Mouse (Mus musculus) gastrocnemius, postnatal 10 days (tissue): ENCODE data around the gene Vrk3. TPM values are rescaled to one million over a fixed set of nuclear protein-coding genes. Genes with fewer than 3 reads are reported as not detected.

Experiments used
- DNase-seq: peaks from one replicate; pipeline ENCODE4 v3.0.0; 2021; ENCODE audit warnings: mixed read lengths
- total RNA-seq, 2 experiments: library from RNA; stranded (reverse); gene quantifications; 2 replicates each; pipeline ENCODE4 v1.2.3; 2021

The Vrk3 gene
- total RNA-seq, 2 experiments from 2014 or later, result 16.7 to 18.5 TPM

- no peak for DNase-seq
Observed at GRCm38 (mm10) chr7:44760366-44760765, 12.2 kb downstream of the Vrk3 start.

DNA sequence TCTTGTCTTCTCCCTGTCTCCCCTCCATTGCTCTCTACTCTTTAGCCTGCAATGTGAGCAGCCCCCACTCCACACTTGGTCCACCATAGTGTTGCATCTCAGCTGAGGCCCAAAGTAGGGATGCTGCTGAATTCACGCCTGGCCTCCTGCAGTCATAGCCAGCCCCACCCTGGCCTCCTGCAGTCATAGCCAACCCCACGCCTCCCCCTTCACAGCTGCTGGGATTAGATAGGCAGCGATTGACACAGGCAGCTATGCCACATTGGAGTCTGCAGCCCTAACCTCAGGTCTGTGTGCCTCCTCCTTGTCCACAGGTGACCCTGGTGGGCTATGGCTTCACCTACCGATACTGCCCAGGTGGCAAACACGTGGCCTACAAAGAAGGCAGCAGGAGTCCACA, 19.9 kb downstream of the Vrk3 start:
- DNase-seq, result no peak

DNA sequence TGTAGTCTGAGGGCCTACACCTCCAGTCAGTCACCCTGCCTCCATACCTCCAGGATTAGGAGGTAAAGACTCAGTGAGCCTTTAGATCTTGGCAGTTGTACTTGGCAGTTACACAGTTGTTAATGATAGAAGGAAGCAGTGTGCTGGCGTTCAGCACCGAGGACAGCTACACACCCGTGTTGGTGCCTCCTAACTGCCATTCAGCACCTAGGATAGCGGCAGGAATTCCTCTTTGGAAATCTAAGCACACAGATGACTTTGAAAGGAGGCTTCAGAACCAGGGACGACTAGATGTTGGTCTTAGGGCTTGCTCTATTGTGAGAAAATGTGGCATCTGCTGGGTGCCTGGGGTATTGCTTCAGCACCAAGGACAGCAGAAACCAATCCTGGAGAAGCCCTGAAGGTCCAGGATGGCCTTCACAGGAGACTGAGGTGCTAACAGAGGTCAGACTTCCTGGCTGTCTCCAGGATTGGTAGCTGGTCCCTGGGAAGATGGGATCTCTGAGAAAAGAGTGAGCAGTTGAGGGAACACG, 21.9 kb downstream of the Vrk3 start:
- peak; percentile 76 for DNase-seq

DNA sequence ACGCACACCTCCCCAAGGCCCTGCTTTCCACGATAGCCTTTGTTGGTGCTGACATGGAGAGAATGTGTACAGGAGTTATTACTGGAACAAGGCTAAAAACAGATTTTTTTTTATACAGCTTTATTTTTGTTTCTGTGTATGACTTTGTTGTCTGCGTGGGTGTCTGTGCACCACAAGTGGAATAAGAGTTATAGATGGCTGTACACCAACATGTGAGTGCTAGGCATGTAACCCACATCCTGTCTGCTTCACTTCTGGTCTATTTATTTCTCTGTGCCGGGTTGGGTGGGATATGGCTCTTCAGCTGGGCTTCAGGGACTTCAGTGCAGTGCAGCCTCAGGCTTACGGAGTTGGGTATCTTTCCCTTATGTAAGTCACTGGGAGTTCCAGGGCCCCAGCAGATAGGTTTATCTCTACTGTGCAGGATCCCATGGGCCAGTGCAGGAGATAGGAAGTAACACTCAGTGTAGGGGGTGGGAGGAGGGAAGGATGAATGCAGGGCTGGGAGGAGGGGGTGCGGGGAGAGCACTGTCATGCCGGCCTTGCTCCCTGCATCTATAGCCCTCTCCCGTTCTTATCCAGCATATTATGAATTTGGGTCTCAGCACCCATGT, 24.5 kb downstream of the Vrk3 start:
- DNase-seq, result no peak

DNA sequence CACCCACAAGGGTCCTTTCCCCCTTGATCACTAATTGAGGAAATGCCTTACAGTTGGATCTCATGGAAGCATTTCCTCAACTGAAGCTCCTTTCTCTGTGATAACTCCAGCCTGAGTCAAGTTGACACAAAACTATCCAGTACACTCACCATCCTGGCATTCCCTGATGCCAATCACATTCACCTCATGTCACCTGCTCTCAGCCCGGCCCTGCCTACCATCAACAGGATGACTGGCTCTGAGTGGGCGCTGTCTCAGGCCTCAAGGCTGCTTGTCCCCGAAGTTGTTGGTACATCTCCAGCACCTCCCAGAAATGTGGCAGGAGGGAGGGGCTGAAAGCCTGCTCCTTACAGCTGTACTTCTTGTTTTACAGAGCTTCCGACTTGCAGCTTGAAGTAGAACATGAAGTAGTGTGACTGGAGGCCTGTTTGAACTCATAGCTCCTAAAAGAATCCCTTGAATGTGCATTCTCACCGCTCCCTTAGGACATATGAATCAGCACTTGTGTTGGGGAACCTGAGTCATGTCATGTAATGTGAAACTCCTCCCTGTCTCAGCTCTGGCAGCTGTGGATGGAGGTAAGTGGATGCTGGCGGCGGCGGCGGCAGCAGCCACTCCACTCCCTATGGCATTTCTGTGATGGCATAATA, 28.8 kb downstream of the Vrk3 start:
- no peak for DNase-seq

DNA sequence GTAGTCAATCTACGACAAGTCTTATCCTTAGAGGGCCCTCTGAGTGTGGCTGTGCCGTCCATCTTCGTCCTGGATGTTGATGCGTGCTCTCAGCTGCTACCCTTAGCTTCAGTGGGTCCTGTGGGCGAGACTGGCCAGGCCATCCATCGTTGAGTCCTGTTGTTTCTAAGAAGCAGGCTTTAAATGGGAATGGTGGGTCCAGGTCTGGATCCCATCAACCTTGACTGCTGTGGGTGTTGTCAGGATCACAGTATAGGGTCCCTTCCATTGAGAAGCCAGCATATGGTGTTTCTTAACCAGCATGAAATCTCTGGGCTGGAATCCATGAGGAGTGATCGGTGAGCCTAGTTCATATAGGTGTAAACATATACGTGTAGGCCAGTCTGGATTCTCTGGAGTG, 31.9 kb downstream of the Vrk3 start:
- DNase-seq, result no peak

DNA sequence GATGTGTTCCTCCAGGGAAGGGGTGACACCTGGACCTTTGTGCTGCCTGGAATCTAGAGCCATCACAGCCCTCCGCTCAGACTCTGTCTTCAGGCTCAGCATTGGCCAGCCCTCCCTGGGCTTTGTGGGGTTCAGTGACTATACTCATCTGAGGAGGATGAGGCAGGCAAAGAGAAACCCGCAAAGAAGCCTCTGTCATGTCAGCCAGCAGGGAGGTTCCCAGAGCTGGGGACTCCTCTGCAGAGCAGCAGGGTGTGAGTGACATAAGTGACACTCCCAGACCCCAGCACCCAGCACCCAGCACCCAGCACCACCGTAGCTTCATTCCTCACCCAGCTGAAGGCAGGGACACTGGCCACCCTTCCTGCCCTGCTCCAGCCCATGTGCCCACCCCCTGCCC, 41.3 kb downstream of the Vrk3 start:
- no peak for DNase-seq

DNA sequence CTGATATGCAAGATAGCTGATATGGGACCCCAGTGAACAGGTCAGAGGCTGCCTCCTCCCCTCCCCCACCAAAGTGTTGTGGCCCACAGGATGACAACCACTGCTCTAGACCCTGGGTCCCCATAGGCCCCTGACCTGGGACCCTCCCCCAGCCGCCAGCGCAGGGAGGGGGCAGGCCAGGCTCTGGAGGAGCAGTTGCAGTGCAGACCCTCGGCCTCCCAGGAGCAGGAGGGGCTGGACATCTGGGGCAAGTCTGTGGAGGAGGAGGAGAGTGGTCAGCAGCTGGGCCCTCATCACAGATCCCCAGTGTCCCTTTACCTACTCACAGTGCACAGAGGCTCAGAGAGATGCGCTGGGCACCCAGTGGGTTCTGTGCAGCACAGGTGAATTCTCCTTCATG, 41.9 kb downstream of the Vrk3 start:
- DNase-seq, result no peak

GRCm38 (mm10) chr7:44792781-44793180, 44.6 kb downstream of the Vrk3 start:
- DNase-seq, result no peak

GRCm38 (mm10) chr7:44808927-44809326, 60.7 kb downstream of the Vrk3 start:
- no peak for DNase-seq

DNA sequence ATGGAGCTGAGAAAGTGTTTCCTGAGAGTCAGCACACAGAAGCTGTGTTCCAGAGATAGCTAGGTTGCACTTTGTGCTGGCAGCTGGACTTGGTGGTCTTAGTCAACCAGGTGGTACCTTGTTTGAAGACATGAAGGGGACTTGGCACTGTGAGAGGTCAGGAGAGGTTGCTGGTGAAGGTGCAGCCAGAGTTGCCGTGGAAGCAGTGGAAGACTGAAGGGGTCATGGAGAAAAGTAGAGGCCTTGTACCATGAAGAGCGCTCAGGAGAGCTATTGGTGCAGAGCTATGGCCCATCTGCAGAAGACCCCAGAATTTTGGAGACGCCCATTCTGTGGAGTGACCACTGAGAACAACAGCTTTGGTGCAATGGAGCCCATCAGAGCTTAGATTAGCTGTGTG, 61.3 kb downstream of the Vrk3 start:
- DNase-seq, result no peak

GRCm38 (mm10) chr7:44810365-44810764, 62.2 kb downstream of the Vrk3 start:
- DNase-seq, result no peak

DNA sequence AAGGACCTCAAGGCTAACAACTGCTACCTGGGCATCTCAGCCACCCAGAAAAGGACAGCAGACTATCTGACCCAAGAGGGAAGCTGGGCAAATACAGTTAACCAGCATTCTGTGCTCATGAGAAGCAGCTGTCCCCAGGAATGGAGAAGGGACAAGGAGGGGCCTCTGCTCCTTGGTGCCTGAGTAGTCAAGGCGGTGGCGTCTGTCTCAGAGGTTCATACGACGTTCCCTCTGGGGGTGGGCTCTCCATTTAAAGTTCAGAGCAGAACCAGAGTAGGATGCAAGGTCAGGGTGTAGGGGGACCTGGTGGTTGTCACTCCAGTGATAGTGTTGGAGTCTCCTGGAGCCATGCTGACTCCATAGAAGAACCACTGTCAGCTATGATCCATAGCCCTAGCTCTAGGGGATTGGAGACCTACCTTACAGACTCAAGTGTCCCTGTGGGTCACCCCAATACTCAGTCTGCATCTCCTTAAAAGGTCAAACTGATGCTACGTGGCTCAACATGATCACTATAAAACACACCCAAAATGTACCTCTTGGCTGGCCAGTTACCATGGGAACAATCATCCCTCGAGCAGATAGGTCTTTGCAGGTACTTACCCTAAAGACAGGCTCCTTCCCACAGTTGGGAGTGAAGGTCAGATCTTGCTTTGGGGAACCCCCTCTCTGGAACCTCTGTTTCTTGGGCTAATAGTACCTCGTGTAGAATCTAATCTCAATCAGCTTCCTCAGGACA, 62.8 kb downstream of the Vrk3 start:
- no peak for DNase-seq

DNA sequence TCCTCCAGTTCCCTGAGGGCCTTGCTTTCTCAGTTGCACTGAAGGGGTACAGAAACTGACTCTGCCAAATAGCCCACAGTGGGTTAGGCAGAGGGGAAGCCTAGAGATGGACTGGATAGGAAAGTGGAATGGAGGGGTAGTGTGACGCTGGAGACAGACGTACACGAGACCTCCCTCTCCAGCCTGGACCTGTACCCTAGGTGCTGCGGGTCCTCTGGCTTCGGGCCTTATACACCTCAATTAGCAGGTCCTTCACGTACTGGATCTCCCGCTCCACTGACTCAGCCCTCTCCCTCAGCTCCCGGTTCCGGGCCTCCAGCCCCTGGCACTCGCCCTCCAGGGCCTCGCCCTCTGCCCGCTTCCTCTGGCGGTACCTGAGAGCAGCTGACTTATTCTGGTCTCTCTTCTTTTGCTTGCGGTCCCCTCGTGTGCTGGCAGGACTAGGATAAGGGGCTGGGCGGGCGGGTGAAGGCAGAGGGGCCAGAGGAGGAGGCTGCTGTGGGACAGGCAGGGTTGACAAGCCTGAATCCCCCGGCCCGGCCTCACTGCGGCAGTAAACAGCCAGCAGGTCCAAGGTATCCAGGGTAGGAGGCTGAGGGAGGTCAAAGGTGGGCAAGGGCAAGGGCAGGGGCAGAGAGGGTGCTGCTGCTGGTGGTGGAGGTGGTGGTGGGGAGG, 64.6 kb downstream of the Vrk3 start:
- peak; percentile 5 for DNase-seq

- DNase-seq, result peak; percentile 1
Observed at GRCm38 (mm10) chr7:44813985-44814384, 65.8 kb downstream of the Vrk3 start.

DNA sequence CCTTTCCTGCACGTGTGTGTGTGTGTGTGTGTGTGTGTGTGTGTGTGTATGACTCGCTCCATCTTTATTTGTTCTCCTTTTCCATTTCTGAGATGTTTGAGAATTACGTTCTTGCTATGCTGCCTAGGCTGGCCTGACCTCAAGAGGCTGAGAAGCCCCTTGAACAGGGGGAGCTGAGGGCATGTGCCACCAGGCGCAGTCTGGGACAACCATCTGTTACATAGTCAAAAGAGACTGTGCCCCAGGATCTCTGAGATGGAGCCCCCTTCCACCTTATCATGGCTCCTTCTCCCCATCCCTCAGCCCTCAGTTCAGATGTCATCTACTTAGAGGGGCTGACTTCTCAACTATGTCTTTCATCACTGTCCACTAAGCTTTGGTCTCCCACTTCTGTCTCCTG, 66.2 kb downstream of the Vrk3 start:
- DNase-seq, result no peak

- DNase-seq, result peak; percentile 22
Observed at GRCm38 (mm10) chr7:44814952-44815553, 66.8 kb downstream of the Vrk3 start.

DNA sequence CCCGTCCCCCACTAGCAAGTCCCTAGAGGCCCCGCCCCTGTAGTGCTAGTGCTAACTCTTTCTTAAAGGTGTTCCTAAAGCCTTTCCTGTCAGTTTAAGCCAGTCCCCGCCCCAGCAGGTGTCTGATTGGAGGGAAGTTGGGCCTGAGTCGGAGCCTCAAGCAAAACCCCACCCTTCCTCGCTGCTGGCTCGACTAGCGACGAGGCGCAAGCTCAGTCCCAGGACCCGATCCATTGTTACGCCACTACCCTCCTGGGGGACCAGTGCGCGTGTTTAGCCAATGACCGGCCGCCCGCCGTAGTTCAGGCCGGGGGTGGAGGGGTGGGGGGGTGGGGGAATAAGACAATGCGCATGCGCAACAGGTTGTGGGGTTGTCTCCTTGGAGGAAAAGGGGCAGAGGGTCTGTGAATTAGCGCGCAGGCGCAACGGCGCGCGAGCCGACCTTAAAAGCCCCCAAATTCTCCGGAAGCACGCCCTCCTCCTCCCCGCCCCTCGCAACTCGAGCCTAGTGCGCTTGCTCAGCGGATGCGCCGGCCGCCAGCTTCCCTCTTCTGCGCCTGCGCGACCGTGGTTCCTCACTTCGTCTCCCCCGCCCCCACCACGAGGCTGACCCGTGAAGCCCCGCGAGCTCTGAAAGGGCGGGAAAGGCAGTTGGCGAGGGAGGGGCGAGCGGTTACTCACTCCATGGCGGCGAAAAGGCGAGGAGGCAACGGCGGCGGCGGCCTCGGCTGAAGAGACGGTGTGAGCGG, 67.7 kb downstream of the Vrk3 start, which contains the start of the genes Nup62 and Il4i1:
Nup62 (plus strand) TSS at position 368 of the 749 bp plus-strand sequence.
Il4i1 (plus strand) TSS at position 667 of the 749 bp plus-strand sequence.
- peak; percentile 100 for DNase-seq

- peak; percentile 77 for DNase-seq
Observed at GRCm38 (mm10) chr7:44816470-44817021, 68.3 kb downstream of the Vrk3 start, which contains the start of gene Atf5. Gene Atf5 (minus strand): TSS chr7:44816658.

DNA sequence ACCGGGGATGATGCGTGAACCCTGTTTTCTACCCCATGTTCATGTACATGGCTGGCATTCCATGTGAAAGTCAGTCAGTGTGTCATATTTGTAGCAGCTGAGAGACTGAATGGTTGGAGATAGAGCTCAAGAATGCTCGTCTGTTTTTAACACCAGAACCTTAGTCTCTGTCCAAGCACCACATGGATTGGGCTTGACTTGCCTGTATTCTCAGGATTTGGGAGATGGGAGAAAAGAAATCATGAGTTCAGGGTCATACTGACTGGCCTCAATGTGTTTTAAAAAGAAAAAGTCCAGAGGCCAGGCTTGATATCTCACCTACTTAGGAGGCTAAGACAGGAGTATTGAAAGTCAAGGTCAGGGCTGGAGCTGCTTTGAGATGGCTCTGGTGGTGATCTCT, 69.2 kb downstream of the Vrk3 start:
- DNase-seq, result peak; percentile 1

- peak; percentile 4 for DNase-seq
Observed at GRCm38 (mm10) chr7:44818164-44818563, 70.0 kb downstream of the Vrk3 start.
